Mouse (Mus musculus) hindbrain, embryonic 12.5 days (tissue): ENCODE measurements around the gene Atp5d. TPM values are rescaled to one million over a fixed set of nuclear protein-coding genes. Genes with fewer than 3 reads are reported as not detected.

Source experiments
- ATAC-seq: fragments of 200-750 bp; cut with Nextera tagmentation; 2 replicates; pipeline ENCODE4 v1.8.0; 2017; ENCODE audit warnings: moderate TSS enrichment; ENCODE audit not compliant: low FRiP score
- H3K27ac ChIP-seq: fragments of 300-500 bp; sonication (generic); 2 replicates; pipeline ENCODE4 v1.5.1; 2016; ENCODE audit warnings: mild to moderate bottlenecking
- H3K27me3 ChIP-seq: fragments of 300-500 bp; sonication (generic); 2 replicates; pipeline ENCODE4 v1.6.1; 2016; ENCODE audit warnings: mild to moderate bottlenecking
- H3K36me3 ChIP-seq: fragments of 300-500 bp; sonication (generic); 2 replicates; pipeline ENCODE4 v1.6.1; 2016; ENCODE audit warnings: mild to moderate bottlenecking
- H3K4me1 ChIP-seq: fragments of 300-500 bp; sonication (generic); 2 replicates; pipeline ENCODE4 v1.6.1; 2016
- H3K4me2 ChIP-seq: fragments of 300-500 bp; sonication (generic); replicated peaks from 2 replicates; pipeline ENCODE4 v1.6.1; 2016; ENCODE audit warnings: mild to moderate bottlenecking
- H3K4me3 ChIP-seq: fragments of 300-500 bp; sonication (generic); 2 replicates; pipeline ENCODE4 v1.5.1; 2016; ENCODE audit warnings: mild to moderate bottlenecking
- H3K9ac ChIP-seq: fragments of 300-500 bp; sonication (generic); 2 replicates; pipeline ENCODE4 v1.6.1; 2016; ENCODE audit warnings: mild to moderate bottlenecking, moderate library complexity
- H3K9me3 ChIP-seq: fragments of 300-500 bp; sonication (generic); replicated peaks from 2 replicates; pipeline ENCODE4 v1.6.1; 2016; ENCODE audit warnings: mild to moderate bottlenecking
- WGBS: fragments of 180-500 bp; shearing (Covaris S2); methylation state at CpG from one replicate; pipeline ENCODE4 v1.1.7; 2016; 5-methylcytosine and 5-hydroxymethylcytosine counted together
- polyA plus RNA-seq: library from polyadenylated mRNA; unstranded; fragments of >200 nt; fragmentation: Nextera tagmentation; extraction: Ambion mirVana; gene quantifications from 2 replicates; pipeline ENCODE4 v1.2.1, GENCODE M21; 2016

Gene Atp5d
- polyA plus RNA-seq, 1 experiment from 2014 or later = 385 TPM

- peaks cover 56% of the 10 kb centered on the region for H3K36me3 ChIP-seq
- no peak overlapping the region for H3K27ac ChIP-seq
- H3K9ac ChIP-seq = no peak overlapping the region
- no peak overlapping the region for H3K4me2 ChIP-seq
- ATAC-seq = no peak
- H3K4me1 ChIP-seq = peaks cover 33% of the 10 kb centered on the region
- H3K4me3 ChIP-seq = no peak overlapping the region
- H3K27me3 ChIP-seq = no peaks in the 10 kb centered on the region
- H3K9me3 ChIP-seq = no peaks in the 10 kb centered on the region
- 82% methylated on average over 2 of the region's 2 CpGs for WGBS
These were observed 18.3 kb upstream of the Atp5d start for GRCm38 (mm10) chr10:80120146-80120545.

DNA sequence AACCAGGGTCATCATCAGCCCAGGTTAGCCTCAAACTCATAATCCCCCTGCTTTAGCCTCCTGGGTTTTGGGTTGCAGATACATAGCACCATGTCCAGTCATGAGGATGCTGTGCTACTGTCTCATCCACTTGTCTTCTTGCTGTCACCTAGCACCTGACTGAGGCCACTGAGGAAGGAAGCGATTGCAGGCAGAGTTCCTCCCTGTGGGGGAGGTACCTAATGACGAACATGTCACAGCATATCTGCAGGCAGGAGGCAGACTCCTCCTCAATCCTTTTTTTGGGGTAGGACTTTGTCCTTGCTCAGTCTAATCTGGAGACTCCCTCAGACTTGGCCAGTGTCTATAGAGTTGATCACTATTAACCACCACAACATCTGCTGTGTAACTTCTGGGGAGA, 16.8 kb upstream of the Atp5d start:
- no peaks in the 10 kb centered on the region for H3K9me3 ChIP-seq
- ATAC-seq = no peak
- H3K27ac ChIP-seq = no peak overlapping the region
- H3K36me3 ChIP-seq = peaks cover 71% of the 10 kb centered on the region
- H3K4me3 ChIP-seq = no peak overlapping the region
- H3K4me1 ChIP-seq = peaks cover 33% of the 10 kb centered on the region
- H3K4me2 ChIP-seq = no peak overlapping the region
- no peak overlapping the region for H3K9ac ChIP-seq
- 95% methylated on average over 2 of the region's 2 CpGs for WGBS
- no peaks in the 10 kb centered on the region for H3K27me3 ChIP-seq

DNA sequence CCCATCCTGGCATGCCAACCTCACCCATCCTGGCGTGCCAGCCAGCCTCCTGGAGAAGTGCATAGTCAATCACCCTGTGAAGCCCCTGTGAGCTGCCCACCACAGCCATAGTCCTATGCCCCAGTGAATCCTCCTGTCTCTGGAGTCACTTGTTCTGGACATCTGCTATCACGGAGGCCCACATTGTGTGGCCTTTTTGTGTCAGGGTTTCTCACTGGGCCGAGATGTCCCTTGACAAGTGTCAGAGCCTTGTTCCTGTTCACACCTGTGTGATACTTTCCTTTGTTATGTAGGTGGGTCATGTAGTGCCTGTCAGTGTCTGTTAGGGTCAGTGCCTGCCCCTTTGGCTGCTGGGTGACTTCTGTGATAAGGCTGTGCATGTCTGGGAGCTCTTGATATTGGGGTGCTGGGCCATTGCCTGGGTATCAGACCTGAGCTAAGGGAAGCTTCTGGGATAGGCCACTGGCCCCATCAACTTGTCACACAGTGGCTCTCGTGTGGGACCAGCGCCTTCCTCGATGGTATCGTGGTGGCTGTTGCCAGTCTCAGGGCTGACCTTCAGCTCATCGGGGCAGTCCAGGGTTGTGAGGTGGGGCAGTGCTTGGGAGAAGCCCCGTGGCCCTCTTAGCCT, 14.4 kb upstream of the Atp5d start:
- Histone ChIP-seq H3K27me3 (no peaks in the 10 kb centered on the region), H3K4me1 (peaks cover 9% of the 10 kb centered on the region), H3K4me2 (no peak overlapping the region), H3K9ac (no peak overlapping the region), H3K36me3 (peaks cover 84% of the 10 kb centered on the region), H3K9me3 (no peaks in the 10 kb centered on the region), H3K4me3 (no peak overlapping the region), H3K27ac (no peak overlapping the region)
- no peak for ATAC-seq
- 92% methylated on average over 9 of the region's 9 CpGs for WGBS

DNA sequence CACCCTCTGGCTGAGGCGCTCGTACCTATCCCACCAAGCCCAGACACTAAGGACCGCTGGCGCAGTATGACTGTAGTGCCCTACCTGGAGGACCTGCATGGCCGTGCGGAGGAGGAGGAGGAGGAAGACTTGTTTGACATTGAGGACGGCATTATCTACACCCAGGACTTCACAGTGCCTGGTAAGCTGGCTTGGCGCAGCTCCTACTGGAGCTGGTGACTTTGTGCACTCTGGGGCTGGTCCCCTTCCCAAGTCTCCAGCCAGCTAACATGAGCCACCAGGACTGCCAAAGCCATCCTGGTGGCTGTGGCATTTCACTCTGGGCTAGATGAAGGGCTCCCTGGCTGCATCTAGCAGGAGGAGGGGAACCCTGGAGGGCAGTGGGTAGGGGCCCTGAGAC, 10.5 kb upstream of the Atp5d start:
- Histone ChIP-seq H3K4me3 (no peak overlapping the region), H3K36me3 (peaks cover 91% of the 10 kb centered on the region), H3K4me1 (peaks cover 16% of the 10 kb centered on the region), H3K27me3 (peaks cover 9% of the 10 kb centered on the region; the same call in 1 of the 2 replicates), H3K9ac (0 out of 2 replicates have a peak overlapping the region, but pooled peaks have one; percentile 20), H3K4me2 (no peak overlapping the region), H3K9me3 (no peaks in the 10 kb centered on the region), H3K27ac (no peak overlapping the region; the same call in 1 of the 2 replicates)
- WGBS = 95% methylated on average over 8 of the region's 8 CpGs
- ATAC-seq = no peak

DNA sequence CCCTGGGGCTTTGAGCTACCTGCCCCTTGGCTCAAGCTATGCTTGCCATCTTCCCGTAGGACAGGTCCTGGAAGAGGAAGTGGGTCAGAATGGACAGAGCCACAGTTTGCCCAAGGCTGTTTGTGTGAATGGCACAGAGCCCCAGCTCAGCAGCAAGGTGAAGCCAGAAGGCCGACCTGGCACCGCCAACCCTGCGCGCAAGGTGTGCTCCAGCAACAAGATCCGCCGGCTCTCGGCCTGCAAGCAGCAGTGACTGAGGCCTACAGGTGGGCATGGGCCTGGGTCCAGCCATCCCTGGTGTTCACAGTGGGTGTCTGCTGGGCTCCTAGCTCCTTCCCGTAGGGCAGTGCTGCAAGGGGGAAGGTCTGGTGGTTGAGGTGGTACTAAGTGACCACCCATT, 8.6 kb upstream of the Atp5d start:
- ATAC-seq = no peak
- Histone ChIP-seq H3K27me3 (peaks cover 16% of the 10 kb centered on the region; the same call in 1 of the 2 replicates), H3K4me2 (no peak overlapping the region), H3K4me1 (peaks cover 16% of the 10 kb centered on the region), H3K36me3 (peaks cover 93% of the 10 kb centered on the region), H3K4me3 (no peak overlapping the region), H3K9ac (0 out of 2 replicates have a peak overlapping the region, but pooled peaks have one; percentile 8), H3K9me3 (no peaks in the 10 kb centered on the region), H3K27ac (no peak overlapping the region)
- 94% methylated on average over 9 of the region's 9 CpGs for WGBS

- H3K4me3 ChIP-seq = no peak overlapping the region
- WGBS = 87% methylated on average over 18 of the region's 18 CpGs
These were observed 7.9 kb upstream of the Atp5d start for GRCm38 (mm10) chr10:80130403-80131031.

DNA sequence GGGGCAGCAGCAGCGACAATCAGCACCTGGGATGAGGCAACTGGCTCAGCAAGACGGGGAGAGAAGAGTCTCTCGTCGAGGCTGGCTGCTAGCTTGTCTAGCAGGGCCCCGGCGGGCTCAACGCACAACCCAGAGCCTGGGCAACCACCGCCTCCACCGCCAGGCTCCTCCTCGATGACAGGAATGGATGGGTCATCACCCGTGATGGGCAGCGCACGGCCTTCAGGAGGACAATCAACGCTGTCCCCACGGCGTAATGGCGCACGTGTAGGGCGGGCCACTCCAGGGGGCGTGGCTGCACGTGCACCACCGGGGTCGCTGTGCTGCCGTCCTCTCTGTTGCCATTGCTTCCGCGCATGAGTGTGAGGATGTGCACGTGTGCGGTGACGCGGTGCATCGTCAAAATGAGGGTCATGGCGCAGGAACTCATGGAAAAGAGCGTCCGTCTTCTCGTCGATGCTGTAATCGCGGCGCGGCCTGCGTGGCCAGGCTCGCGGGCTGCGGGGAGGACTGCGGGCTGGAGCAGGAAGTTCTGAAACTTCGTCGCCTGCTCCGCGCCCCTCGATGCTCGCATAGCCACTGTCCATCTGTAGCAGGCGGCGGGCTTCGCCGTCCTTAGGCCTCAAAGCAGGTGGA, 7.0 kb upstream of the Atp5d start:
- Histone ChIP-seq H3K27me3 (peaks cover 32% of the 10 kb centered on the region), H3K9ac (peak overlapping the region; percentile 15; the same call in 1 of the 2 replicates)

More at GRCm38 (mm10) chr10:80130403-80131031, 7.9 kb upstream of the Atp5d start:
- H3K36me3 ChIP-seq = peaks cover 93% of the 10 kb centered on the region
- peaks cover 16% of the 10 kb centered on the region for H3K4me1 ChIP-seq
- H3K27me3 ChIP-seq = peaks cover 23% of the 10 kb centered on the region
- H3K4me2 ChIP-seq = no peak overlapping the region
- no peaks in the 10 kb centered on the region for H3K9me3 ChIP-seq
- H3K9ac ChIP-seq = no peak overlapping the region
- H3K27ac ChIP-seq = no peak overlapping the region
- ATAC-seq = no peak

GRCm38 (mm10) chr10:80131952-80132350, 6.5 kb upstream of the Atp5d start:
- 28% methylated on average over 27 of the region's 27 CpGs for WGBS
- peaks cover 91% of the 10 kb centered on the region for H3K36me3 ChIP-seq
- H3K9me3 ChIP-seq = no peaks in the 10 kb centered on the region
- H3K4me1 ChIP-seq = peaks cover 25% of the 10 kb centered on the region
- no peak for ATAC-seq
- peaks cover 37% of the 10 kb centered on the region for H3K27me3 ChIP-seq
- H3K27ac ChIP-seq = no peak overlapping the region
- peak overlapping the region; percentile 38 for H3K4me2 ChIP-seq
- peak overlapping the region; percentile 16; the same call in 1 of the 2 replicates for H3K4me3 ChIP-seq
- H3K9ac ChIP-seq = peak overlapping the region; percentile 15; the same call in 1 of the 2 replicates

More for the DNA sequence above, 7.0 kb upstream of the Atp5d start:
- H3K4me3 ChIP-seq = peak overlapping the region; percentile 16
- no peaks in the 10 kb centered on the region for H3K9me3 ChIP-seq
- peaks cover 20% of the 10 kb centered on the region for H3K4me1 ChIP-seq
- WGBS = 13% methylated on average over 55 of the region's 55 CpGs
- peak overlapping the region; percentile 38 for H3K4me2 ChIP-seq
- H3K27ac ChIP-seq = no peak overlapping the region
- H3K36me3 ChIP-seq = peaks cover 93% of the 10 kb centered on the region
- ATAC-seq = 0 out of 2 replicates have a peak, but pooled peaks have one; percentile 38

DNA sequence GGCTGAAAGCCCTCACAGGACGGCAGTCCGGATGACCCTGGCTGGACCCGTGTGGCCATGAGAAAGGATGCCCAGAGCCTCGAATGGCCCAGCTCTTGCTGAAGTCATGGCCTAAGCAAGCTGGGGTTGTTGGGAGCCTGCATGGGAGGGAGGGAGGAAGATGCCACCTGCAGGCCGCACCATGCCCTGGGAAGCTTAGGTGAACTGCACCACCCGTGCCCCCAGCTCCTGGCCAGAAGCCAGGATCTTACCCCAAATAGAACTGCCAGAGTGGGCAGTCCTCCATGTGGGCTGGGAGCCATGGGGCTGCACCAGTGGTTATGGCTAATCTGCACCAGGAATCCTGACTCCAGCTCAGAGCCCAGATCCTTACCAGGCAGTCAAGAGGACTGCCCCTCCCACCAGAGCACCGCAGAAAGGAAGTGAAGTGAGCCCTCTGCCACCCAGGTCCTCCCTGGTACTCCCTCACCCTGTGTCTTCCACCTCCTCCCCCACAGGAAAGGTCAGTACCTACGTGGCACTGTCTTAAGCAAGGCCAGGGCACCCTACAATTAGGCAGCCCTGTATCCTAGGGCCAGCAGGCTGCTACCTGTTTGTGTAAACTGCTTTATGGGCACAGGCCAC, 5.1 kb upstream of the Atp5d start:
- no peak for ATAC-seq
- Histone ChIP-seq H3K9ac (no peak overlapping the region), H3K36me3 (peaks cover 77% of the 10 kb centered on the region), H3K4me3 (no peak overlapping the region), H3K4me1 (peaks cover 39% of the 10 kb centered on the region), H3K4me2 (no peak overlapping the region), H3K27ac (no peak overlapping the region), H3K27me3 (peaks cover 43% of the 10 kb centered on the region), H3K9me3 (no peaks in the 10 kb centered on the region)
- 80% methylated on average over 8 of the region's 8 CpGs for WGBS

DNA sequence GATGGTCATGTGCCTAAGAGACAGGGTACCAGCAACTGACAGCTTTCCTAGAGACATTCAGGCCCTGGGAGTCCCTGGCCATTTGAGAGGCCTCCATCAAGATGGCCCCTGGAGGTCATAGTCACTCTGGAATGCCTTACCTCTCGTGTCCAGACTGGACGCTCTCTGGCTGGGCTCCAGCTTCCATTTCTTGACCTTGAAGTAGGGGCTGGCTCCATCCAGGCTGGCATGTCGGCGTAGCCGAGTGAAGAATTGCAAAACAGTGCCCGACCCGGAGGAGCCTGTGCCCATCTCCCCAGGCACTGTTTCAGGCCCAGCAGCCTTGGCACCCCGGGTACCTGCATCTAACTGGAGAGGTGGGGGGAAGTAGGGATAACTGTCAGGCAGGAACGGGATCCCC, 4.0 kb upstream of the Atp5d start:
- H3K4me1 ChIP-seq = peaks cover 46% of the 10 kb centered on the region
- no peak overlapping the region; the same call in 1 of the 2 replicates for H3K4me3 ChIP-seq
- H3K27me3 ChIP-seq = peaks cover 43% of the 10 kb centered on the region
- H3K27ac ChIP-seq = no peak overlapping the region
- H3K4me2 ChIP-seq = no peak overlapping the region
- no peaks in the 10 kb centered on the region for H3K9me3 ChIP-seq
- H3K9ac ChIP-seq = no peak overlapping the region
- WGBS = 89% methylated on average over 9 of the region's 9 CpGs
- no peak for ATAC-seq
- H3K36me3 ChIP-seq = peaks cover 66% of the 10 kb centered on the region

DNA sequence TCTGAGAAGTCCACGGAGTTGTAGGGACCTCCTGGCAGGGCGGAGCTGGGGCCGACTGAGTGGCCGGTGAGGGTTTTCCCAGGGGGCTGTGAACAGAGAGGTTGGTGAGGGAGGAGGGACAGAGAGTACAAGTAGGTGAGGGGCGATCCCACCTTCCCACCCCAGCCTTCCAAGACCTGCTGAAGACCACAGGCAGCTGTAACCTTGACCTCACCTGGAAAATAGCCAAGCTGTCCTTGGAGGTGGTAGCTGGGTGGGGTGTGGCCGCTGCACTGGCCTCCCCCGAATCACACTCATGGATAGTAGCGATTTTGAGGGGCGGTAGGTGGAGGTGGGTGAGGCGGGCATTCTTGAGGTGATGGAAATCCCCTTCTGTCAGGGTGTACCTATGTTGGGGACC, 3.3 kb upstream of the Atp5d start:
- Histone ChIP-seq H3K4me1 (peaks cover 48% of the 10 kb centered on the region), H3K9me3 (no peaks in the 10 kb centered on the region), H3K27me3 (peaks cover 43% of the 10 kb centered on the region), H3K9ac (no peak overlapping the region), H3K4me2 (no peak overlapping the region), H3K27ac (no peak overlapping the region), H3K4me3 (no peak overlapping the region), H3K36me3 (peaks cover 59% of the 10 kb centered on the region)
- 90% methylated on average over 10 of the region's 10 CpGs for WGBS
- no peak for ATAC-seq

DNA sequence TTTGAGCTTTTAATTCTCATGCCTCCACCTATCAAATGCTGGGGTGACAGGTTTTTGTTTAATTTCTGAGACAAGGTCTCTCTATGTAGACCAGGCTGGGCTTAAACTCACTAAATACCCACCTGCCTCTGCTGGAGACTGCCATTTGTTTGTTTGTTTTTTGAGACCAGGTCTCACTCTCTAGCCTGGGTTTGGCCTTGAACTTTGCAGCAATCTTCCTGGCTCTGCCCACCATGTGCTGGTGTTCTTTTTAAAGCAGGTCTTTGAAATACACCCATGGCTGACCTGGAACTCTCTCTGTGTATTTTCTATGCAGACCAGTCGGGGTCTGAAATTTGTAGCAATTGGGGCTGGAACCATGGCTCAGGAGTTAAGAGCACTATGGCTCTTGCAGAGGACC, 2.8 kb upstream of the Atp5d start:
- no peak for ATAC-seq
- Histone ChIP-seq H3K9me3 (no peaks in the 10 kb centered on the region), H3K9ac (no peak overlapping the region), H3K4me1 (peaks cover 48% of the 10 kb centered on the region), H3K4me3 (no peak overlapping the region), H3K4me2 (no peak overlapping the region), H3K27ac (no peak overlapping the region), H3K27me3 (peaks cover 43% of the 10 kb centered on the region), H3K36me3 (peaks cover 54% of the 10 kb centered on the region)
- WGBS = 86% methylated on average over 1 of the region's 1 CpGs
